Mouse (Mus musculus) mouse trophoblast stem cell (cell line): ENCODE measurements around the gene Slc9a5.

ENCODE experiments used
- in situ Hi-C, 2 experiments: fragments of 300-500 bp; cut with MseI, MboI; formaldehyde crosslinking; loops; 2 replicates in 1 of 2; 3 replicates in 1 of 2; pipeline ENCODE4 v1.15.1; 2025

Slc9a5 gene

DNA sequence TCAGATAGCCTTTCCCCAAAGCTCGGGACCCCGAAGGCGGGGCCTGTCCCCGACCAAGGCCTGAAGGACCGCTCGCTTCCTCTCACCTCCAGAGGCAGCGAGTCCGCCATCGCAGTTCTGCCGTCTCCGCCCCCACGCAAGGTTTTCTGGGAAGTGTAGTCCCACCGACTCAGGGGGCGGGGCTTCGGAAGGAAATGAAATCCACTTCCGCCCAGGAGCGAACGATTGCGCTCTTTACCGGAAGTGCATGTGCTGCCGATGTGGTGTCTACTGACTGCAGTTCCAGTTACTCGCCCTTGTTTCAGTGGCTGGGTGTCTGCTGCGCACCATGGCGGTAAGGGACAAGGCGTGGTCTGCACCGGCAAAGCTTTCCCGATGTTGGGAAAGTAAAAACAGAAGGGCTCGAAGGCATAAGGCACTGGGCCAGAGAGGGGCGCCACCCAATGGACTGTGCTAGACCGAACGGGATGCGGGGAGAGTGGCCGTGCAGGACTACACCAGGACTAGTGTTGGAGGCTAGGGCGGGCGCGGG is 22.4 kb upstream of the Slc9a5 start, which contains the start of the genes Lrrc29 and Tmem208:
TSS of gene Lrrc29 (minus strand) at position 138 of the 532 bp plus-strand sequence.
TSS of gene Tmem208 (plus strand) at position 214 of the 532 bp plus-strand sequence.
- in situ Hi-C loops: no loop called here

DNA sequence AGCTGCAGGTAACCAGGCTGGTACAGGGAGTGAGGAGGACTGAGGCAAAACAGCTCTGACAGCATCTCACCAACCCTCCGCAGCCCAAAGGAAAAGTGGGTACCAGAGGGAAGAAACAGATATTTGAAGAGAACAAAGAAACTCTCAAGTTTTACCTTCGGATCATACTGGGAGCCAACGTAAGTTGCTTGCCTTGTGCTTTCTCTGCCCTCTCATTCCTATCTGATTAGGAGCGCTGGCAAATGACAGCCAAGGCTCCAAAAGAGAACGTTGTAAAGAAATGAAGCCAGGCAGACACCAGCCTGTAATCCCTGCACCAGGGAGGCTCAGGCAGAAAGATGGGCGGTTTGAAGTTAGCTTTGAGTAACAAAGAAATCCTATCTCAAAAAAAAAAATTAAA is 21.7 kb upstream of the Slc9a5 start:
- in situ Hi-C loops: no loop called here

DNA sequence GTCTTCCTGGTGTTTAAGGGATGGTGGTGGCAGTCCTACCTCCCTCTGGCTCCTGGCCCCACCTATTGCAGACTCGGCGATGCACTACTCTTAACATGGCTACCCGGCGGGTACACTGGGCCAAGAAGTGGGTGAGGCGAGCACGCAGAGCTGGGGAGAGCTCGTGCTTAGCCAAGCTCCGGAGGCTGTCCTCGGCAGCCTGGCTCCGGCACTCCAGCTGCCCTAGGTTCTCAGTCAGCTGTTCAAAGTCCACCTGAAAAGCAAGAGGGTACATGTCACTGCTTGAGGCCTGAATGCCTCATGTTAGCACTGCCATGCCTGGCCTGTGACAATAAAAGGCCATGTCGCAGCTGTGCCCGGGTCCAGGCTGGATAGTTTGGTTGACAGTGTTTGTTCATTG is 18.3 kb upstream of the Slc9a5 start:
- in situ Hi-C loops: no loop called here

DNA sequence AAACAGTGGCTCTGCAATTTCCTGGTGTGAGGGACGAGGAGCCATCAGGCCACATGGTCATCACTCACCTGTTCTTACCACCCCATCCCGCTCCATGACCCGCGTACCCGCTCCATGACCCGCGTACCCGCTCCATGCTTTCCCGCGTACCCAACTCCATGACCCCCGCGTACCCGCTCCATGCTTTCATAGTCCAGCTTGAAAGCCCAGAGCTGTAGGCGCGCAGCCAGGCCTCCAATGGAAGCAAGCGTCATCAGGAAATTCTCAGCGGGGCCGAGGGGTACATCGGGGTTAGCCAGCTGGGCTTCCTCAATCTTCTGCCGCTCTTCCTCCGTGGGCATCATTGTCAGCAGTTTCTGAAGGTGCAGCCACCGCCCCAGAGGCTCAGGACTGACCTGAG is 17.2 kb upstream of the Slc9a5 start:
- in situ Hi-C loops: no loop called here

DNA sequence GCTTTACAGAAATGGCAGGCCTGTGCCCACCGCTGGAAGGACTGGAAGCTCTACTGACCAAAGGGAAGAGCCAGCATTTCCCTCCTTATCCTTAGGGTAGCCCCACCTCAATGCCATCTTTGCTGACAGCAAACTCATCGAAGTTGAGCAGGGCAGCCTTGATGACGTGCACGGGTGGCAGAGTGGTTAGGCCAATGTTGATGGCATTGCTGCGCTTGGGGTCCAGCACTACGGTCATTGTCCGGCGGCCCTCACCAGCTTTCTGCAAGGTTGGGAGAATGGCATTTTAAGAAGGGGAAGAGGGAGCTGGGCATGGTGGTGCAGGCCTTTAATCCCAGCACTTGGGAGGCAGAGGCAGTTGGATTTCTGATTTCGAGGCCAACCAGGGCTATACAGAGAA is 16.7 kb upstream of the Slc9a5 start:
- in situ Hi-C loops: no loop called here

DNA sequence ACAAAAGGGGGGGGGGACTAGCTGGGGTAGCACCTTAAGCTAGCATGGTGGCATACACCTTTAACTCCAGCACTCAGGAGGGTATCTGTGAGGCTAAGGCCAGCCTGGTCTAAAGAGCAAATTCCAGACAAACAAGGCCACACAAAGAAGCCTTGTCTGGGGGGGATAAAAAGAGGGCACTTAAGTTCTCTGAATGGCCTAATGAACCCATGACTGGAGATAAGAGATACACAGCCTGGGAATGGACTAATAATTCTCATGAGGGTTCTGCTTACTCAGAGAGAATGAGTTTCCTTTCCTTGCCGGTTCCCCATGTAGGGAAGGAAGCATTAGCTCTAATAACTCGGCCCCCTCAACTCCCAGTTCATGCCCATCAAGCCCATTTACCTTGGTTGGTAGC is 16.1 kb upstream of the Slc9a5 start:
- in situ Hi-C loops: no loop called here

DNA sequence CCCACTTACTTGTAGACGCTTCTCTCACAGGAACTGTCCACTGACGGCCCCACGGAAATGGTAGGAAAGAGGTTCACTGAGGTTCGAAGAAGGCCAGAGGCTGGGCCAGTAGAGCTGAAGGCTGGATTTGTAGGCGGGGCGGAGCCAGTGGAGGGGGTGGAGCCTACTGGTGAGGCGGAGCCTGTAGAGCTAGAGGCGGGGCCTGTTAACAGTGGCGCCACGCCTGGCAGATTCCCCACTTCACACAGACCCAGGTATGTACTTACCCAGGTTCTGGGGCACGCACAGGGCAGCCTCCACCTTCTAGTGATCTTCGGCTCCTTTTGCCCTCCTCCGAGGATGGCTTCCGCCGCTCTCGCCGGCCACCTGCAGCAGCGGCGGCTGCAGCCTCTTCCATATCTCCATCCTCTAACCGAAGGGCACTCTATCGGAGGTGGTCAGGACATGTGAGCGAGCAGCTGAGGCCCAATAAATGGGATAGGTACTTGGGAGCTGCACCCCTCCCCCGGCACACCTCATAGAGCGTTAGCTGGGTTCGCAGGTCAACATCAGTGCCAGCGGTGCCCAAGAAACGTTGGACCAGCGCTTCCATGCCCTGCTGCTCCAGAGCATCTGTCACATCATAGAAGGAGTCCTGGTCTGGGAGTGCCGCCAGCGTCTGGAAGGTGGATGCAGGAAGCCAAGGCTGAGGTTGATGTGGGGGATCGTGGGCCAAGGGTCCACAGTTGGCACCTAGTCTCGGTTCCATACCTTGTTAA is 12.1 kb upstream of the Slc9a5 start:
- in situ Hi-C loops: no loop called here

DNA sequence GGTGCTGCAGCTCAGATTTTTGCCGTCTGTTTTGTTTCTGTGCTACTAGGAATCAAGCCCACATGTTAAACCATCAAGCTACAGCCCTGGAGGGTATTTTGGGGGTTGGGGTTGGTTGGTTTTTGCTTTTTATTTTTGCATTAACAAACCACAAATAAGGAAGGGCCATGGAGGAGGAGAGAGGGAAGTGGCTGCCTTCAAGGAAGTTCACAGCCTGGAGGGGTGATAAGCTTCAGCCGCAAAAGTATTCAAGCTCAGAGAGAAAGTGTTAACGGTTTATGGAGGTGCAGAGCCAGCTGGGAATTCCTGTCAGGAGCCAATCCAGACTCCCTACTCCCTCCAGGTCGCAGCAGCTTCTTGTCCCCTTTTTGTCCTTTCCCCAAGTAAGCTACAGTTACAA is 9.7 kb upstream of the Slc9a5 start:
- in situ Hi-C loops: no loop called here

DNA sequence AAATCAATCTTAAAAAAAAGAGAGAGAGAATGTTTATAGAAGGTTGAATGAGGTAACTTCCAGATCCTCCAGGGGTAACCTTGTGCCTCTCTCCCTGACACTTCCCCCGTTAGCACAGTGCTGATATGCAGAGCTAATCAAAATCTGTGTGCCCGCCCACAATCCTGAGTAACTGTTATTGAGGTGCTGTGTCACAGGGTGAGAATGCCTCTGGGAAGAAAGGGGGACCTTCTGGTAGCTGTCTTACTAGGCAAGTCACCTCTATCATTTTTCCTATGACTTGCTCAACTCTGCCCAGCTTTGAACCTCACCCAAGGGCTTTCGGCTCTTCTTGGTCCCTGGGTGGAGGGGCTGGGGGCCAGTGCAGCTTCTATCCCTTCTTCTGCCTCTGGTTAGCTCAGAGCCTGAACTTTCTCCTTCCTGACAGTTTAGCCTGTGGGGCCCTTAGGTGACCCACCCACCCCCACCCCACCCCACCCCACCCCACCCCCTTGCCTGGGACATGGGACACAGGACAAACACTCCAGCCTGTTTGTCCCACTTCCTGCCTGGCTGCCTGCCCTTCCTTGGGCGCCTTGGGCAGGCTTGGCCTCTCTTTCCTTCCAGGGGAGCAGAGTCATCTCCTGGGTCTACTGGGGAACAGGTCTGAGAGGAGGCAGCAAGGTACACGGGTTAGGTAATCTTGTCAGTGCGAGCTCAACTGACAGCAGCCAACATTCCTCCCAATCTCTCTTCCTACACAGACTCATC is 8.6 kb upstream of the Slc9a5 start:
- in situ Hi-C loops: no loop called here

DNA sequence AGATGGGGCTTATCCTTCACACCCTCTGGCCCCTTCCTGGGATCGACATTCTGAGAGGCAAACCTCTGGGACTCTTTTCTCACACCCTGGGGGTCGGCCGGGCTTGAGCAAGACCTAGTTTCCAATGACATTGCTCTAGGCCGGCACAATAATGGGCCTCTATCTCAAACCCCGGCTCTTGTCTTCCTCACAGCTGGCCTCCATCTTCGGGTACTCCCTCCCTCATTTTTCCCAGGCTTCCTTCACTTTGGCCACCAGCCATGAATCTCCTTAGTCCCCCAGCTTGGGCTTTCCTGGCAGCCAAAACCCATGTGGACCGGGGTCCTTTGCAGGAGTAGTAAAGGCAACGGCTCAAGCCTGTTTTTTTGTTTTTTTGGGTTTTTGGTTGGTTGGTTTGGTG is 7.2 kb upstream of the Slc9a5 start:
- in situ Hi-C loops: no loop called here

DNA sequence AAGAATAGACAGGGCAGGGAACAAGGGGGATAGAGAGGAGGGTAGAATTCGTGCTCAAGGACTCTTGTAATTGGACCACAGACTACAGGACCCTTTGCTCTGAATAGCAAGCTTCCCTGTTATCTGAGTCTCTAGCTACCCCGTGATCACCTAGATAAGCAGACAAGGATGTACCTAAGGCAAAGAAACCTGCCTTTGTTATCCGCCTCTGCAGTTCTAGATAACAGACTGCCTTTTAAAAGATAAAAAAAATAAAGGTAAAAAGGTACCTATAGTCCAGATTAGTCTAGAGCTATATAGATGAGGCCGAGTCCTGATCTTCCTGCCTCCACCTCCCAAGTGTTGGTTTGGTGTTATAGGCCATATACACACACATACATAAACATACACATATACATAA is 5.9 kb upstream of the Slc9a5 start:
- in situ Hi-C loops: no loop called here

DNA sequence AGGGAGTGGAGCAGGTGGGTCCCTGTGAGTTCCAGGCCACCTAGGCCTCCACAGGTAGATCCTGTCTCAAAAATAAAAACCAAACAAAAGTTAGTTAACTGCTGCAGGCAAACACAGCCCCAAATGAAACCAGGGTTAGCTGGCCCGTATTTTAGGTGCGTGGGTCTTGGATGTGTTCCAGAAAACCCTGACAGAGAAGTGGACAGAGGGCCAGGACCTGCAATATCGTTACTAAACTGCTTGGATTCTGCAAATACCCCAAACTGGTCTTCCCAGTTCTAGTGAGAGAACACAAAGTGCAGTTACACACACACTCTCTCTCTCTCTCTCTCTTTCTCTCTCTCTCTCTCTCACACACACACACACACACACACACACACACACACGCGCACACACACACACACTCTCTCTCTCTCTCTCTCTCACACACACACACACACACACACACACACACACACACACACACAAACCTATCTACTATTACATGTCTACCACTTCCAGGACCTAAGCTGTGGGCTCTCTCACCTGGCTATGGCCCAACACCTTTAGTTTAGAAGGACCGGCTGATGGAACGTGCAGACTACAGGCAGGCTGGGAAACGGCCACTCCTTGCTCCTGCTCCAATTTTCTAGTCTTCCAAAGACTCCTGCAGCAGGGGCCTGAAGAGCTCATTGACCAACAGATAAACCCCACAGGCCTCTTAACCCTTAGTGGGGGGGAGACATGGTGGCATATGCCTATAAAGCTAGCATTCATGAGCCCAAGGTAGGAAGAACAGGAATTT is 4.7 kb upstream of the Slc9a5 start:
- in situ Hi-C loops: no loop called here

DNA sequence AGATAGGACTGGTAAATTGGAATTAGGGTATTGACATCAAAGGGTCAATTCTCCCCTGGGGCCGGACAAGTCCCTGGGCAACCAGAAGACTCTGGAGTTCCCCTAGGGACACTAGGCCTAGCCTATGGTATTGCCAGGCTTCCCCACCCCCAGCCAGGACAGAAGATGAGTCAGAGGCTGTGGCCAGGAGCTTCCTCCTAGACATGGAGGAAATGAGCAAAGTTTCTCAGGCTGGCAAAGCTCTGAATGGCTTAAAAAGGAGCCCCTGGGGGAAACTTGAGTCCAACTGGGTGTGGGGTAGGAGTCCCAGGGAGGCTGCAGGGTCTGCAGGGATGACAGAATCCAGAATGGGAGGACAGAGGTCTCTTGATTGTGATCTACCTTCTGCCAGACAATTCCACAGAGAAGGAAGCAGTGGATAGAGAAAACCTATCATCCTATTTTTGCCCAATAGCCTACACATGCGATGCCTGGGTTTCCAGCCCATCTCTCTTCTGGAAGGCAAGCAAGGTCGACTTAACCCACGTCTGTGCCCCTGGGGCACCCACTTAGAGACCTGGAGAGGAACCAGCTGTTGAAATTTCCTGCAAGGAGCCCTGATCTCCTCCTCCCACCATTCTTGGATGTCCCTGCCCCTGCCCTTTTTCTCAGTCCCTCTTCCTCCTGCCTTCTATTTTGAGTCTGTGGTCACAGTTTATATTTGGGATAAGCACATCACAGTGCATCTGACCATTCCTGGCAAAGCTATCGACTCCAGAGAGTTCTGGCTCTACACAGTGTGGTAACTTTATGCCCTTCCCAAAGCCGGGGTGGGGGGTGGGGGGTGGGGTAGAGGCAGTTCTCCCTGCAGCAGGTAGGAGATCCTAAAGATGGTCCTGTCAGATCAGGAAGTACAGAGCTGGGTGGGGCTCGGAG is 3.3 kb upstream of the Slc9a5 start:
- in situ Hi-C loops: no loop called here

DNA sequence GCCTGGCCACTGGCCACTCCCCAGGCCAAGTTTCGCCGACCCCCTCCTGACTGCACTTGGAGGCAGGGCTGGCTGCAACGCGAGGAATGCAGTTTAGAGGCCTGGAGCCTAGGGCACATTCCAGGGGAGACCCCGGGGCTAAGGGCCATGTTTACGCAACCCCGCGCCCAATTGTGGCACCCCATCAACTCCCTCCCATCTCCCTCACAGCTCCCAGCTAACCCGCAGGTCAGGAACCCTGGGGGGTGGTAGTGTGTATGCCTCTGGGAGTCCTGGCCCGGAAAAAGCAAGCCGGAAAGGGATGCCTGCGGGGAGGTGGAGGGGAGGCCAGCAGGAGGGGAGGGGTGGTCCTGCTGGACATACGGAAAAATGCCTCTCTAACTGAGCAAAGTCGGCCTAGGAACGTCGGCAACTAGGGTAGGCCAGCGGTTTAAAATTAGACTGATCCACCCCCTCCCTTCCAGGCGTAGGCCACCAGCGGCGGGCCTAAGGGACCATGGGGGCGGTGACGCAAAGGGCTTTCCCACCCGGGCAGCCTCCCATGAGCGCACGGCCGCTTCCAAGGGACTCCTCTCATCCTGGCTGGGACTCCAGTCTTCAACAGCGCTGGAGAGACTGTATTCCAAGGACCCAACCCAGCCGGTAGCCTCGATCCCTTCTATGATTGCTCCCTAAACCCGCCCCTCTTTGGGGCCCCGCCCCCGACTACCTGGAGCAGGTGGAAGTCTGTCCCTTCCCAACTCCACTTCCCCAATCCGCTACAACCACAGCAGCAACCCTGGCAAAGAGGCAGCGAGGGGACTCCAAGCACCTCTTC is 1.8 kb upstream of the Slc9a5 start:
- in situ Hi-C loops: no loop called here

DNA sequence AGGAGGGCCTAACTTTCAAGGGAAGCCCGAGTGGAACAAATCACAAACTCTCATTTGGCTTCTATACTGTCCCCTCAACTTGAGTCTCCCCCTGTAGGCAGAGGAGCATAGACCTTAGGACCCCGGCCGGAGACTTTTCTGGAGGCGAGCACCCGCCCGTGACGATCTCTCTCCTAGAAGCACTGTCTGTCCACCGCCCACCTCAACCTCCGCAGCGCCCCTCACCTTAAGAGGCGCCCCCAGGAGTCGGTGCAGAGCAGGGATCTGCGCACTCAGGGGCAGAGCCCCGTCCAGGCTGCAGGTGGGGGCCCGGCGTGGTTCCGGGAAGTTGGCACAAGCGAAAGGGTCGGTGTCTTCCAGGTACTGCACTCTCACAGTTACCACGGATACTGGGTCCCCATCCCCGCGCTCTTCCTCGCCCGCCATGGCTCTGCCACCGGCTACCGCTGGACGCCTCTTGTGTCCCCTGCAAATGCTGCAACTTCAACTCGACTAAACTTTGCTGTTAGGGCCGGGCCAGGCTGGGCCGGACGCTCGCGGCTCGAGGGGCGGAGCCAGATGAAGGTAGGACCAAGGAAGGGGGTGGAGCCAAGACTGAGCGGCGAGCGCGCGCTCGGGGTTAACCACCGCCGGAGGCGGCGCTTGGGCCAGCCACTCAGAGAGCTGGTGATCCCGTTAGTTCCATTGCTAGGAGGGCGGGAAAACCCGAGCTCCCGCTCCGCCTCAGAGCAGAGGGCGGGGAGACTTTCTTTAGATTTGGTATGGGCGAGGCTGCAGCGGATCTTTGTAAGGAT is 1.0 kb upstream of the Slc9a5 start, which contains the start of gene Fhod1:
TSS of gene Fhod1 (minus strand) at position 526 of the 794 bp plus-strand sequence.
- in situ Hi-C loops: no loop called here

DNA sequence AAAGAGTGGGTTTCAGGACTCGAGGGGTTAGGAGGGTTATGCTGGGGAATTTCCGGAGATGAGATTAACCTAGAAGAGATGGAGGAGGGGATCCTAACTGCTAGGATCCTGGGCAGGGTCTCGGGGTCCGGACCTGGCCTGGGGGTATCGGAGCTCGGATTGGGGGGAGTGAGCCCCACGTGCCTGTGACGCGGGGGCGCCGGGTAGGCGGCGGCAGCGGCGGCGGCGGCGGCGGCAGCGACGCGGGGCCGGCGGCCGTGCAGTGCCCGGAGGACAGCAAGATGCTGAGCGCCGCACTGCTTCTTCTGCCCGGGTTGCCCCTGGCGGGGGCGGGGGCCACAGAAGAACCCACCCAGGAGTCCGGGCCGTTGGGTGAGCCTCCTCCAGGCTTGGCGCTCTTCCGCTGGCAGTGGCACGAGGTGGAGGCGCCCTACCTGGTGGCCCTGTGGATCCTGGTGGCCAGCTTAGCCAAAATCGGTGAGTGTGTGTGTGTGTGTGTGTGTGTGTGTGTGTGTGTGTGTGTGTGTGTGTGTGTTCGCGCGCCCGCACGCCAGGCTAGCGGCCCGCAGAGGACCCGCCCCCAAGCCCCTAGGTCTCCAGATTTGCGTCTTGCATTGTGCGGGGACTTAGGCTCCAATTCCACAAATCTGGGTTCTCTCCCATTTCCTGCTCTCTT is 591 bp downstream of the Slc9a5 start:
- in situ Hi-C loops: no loop called here

DNA sequence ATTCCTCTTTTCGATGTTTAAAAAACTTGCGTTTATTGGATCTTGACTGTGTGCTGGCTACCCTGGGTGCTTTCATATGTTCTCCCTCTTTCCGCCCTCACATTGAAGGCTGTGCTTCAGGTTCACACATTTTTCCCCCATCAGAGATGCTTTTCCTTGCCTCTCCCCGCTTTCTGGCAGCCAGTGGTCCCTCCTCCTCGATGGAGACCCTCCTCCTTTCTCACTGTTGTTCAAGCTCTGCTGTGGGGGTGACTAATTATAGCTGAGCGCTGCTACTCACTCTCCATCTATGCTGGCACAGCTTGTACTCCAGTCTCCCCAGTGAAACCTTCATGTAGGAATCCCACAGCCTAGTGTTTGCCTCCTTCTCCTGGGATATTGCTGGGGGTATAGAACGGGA is 1.5 kb downstream of the Slc9a5 start:
- in situ Hi-C loops: no loop called here

DNA sequence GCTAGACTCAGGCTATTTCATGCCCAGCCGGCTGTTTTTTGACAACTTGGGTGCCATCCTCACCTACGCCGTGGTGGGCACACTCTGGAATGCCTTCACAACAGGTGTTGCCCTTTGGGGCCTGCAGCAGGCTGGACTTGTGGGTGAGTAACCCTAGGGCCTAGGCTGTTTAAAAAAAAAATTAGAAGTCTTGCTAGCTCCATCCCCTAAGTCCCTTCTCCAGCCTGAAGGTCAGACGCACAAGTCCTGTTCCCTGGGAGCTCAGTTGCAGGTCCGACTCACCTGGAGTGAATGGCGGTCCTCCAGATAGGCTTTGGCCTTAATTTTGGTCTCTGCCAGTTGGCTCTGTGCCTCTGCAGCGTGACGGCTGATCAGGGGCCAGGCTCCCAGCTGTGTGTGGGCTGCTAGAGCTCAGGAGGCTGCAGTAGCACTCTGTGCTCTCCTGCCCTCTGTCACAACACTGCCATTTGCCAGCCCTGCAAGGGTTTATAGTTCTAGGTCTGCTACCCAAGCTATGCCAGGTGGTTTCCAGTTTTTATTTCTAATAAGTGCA is 5.0 kb downstream of the Slc9a5 start:
- in situ Hi-C loops: no loop called here
